Mouse (Mus musculus) hindbrain, embryonic 13.5 days (tissue): ENCODE results near the gene Izumo1. TPM values are rescaled to one million over a fixed set of nuclear protein-coding genes. Genes with fewer than 3 reads are reported as not detected.

Experiments used
- ATAC-seq: fragments of 200-750 bp; cut with Nextera tagmentation; 2 replicates; pipeline ENCODE4 v1.8.0; 2017; ENCODE audit warnings: moderate TSS enrichment; ENCODE audit not compliant: low FRiP score
- H3K27ac ChIP-seq: fragments of 300-500 bp; sonication (generic); 2 replicates; pipeline ENCODE4 v1.5.1; 2015; ENCODE audit warnings: inconsistent platforms, mild to moderate bottlenecking, moderate library complexity
- H3K27me3 ChIP-seq: fragments of 300-500 bp; sonication (generic); 2 replicates; pipeline ENCODE4 v1.6.1; 2015; ENCODE audit warnings: mild to moderate bottlenecking, inconsistent platforms
- H3K36me3 ChIP-seq: fragments of 300-500 bp; sonication (generic); 2 replicates; pipeline ENCODE4 v1.6.1; 2015; ENCODE audit warnings: mild to moderate bottlenecking, inconsistent platforms
- H3K4me1 ChIP-seq: fragments of 300-500 bp; sonication (generic); replicated peaks from 2 replicates; pipeline ENCODE4 v1.6.1; 2015; ENCODE audit warnings: inconsistent platforms
- H3K4me2 ChIP-seq: fragments of 300-500 bp; sonication (generic); 2 replicates; pipeline ENCODE4 v1.6.1; 2015; ENCODE audit warnings: inconsistent platforms, mild to moderate bottlenecking, moderate library complexity
- H3K4me3 ChIP-seq: fragments of 300-500 bp; sonication (generic); 2 replicates; pipeline ENCODE4 v1.5.1; 2015; ENCODE audit warnings: mild to moderate bottlenecking, inconsistent platforms
- H3K9ac ChIP-seq: fragments of 300-500 bp; sonication (generic); 2 replicates; pipeline ENCODE4 v1.6.1; 2015; ENCODE audit warnings: mild to moderate bottlenecking, inconsistent platforms
- H3K9me3 ChIP-seq: fragments of 300-500 bp; sonication (generic); 2 replicates; pipeline ENCODE4 v1.6.1; 2016; ENCODE audit warnings: inconsistent platforms
- WGBS: fragments of 180-500 bp; shearing (Covaris S2); methylation state at CpG from one replicate; pipeline ENCODE4 v1.1.7; 2015; 5-methylcytosine and 5-hydroxymethylcytosine counted together
- polyA plus RNA-seq: library from polyadenylated mRNA; unstranded; fragments of >200 nt; fragmentation: Nextera tagmentation; extraction: Ambion mirVana; gene quantifications from 2 replicates; pipeline ENCODE4 v1.2.1, GENCODE M21; 2015

Izumo1 gene
- polyA plus RNA-seq, 1 experiment from 2014 or later: not detected

- H3K4me2 ChIP-seq: peak overlapping the region; percentile 48
- 16% methylated on average over 29 of the region's 29 CpGs for WGBS
- peak; percentile 85 for ATAC-seq
- H3K9me3 ChIP-seq: no peaks in the 10 kb centered on the region
- H3K4me3 ChIP-seq: peak overlapping the region; percentile 24
- no peak overlapping the region for H3K27ac ChIP-seq
- peaks cover 16% of the 10 kb centered on the region for H3K36me3 ChIP-seq
- no peak overlapping the region for H3K9ac ChIP-seq
- no peaks in the 10 kb centered on the region for H3K27me3 ChIP-seq
- peaks cover 31% of the 10 kb centered on the region for H3K4me1 ChIP-seq
Measured at GRCm38 (mm10) chr7:45638623-45639401, 17.2 kb downstream of the Izumo1 start.

DNA sequence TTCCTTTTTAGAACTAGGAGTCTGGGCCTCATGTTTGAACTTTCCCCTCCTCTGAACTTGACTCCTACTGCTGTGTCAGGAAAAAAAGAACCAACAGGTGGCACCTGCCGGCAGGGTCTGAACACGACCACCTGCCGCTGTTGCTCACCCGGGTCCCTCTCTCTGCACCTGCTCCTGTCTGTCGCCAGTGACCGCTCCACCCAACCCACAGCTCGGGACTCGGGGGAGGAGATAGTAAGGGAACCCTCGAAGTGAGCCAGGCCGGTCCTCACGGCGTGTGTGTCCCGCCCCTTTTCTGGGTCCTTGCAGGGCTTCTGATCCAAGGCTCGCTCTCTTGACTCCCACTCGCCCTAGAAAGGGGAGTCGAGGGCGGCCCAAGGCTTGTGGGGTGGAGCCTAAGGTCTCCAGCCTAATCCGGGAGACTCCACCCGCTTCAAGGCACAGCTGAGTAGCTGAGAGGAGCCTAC is 18.0 kb downstream of the Izumo1 start, which contains the start of gene Mamstr:
Gene Mamstr, plus strand, starts transcription at position 417 of the 467 bp plus-strand sequence.
- H3K36me3 ChIP-seq: peaks cover 16% of the 10 kb centered on the region
- no peaks in the 10 kb centered on the region for H3K27me3 ChIP-seq
- no peak within 1 kb of the TSS for H3K9ac ChIP-seq
- WGBS: 28% methylated on average over 19 of the region's 19 CpGs
- no peak within 1 kb of the TSS for H3K27ac ChIP-seq
- H3K4me2 ChIP-seq: no peak within 1 kb of the TSS
- ATAC-seq: no peak
- H3K9me3 ChIP-seq: no peaks in the 10 kb centered on the region
- no peak within 1 kb of the TSS for H3K4me3 ChIP-seq
- peaks cover 38% of the 10 kb centered on the region for H3K4me1 ChIP-seq

GRCm38 (mm10) chr7:45640191-45640957 is 18.8 kb downstream of the Izumo1 start:
- no peaks in the 10 kb centered on the region for H3K9me3 ChIP-seq
- H3K4me2 ChIP-seq: no peak overlapping the region
- WGBS: 77% methylated on average over 19 of the region's 19 CpGs
- ATAC-seq: no peak
- H3K4me3 ChIP-seq: no peak overlapping the region
- H3K9ac ChIP-seq: no peak overlapping the region
- H3K36me3 ChIP-seq: peaks cover 13% of the 10 kb centered on the region
- H3K27ac ChIP-seq: no peak overlapping the region
- no peaks in the 10 kb centered on the region for H3K27me3 ChIP-seq
- H3K4me1 ChIP-seq: peaks cover 44% of the 10 kb centered on the region

DNA sequence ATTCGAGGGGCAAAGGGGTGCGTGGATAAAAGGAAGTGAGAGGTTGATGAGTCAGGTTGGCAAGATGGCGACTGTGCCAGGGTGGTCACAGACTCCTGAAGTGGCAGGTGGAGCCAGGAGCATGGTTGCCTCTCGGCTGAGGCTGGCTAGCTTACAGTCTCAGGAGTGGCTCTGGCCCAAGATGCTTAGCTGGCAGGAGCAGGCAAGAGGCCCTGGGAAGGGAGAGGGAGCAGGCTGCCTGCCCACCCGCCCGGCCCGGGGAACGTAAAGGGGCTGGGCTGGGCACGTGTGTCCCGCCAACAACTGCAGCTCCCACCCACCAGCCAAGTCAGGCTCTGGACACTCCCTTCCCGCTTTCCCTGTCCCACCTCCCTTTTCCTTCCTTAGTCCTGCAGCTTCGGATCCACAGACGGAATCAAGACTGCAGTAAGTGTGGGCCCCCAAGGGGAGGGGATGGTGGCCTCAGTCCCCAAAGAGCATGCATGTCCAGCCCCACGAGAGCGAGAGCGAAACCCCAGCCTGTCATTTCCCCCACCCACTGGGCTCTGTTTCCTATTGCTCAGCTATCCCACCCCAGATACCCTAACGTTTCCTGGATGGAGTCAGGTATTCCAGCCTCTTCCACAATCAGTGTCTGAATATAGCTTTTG is 19.9 kb downstream of the Izumo1 start:
- Histone ChIP-seq H3K4me2 (0 out of 2 replicates have a peak overlapping the region, but pooled peaks have one; percentile 71), H3K9ac (peak overlapping the region; percentile 84; the same call in 1 of the 2 replicates), H3K4me3 (no peak overlapping the region), H3K27ac (no peak overlapping the region), H3K9me3 (no peaks in the 10 kb centered on the region), H3K27me3 (no peaks in the 10 kb centered on the region), H3K4me1 (peaks cover 48% of the 10 kb centered on the region), H3K36me3 (peaks cover 4% of the 10 kb centered on the region)
- 67% methylated on average over 16 of the region's 17 CpGs for WGBS
- ATAC-seq: no peak

DNA sequence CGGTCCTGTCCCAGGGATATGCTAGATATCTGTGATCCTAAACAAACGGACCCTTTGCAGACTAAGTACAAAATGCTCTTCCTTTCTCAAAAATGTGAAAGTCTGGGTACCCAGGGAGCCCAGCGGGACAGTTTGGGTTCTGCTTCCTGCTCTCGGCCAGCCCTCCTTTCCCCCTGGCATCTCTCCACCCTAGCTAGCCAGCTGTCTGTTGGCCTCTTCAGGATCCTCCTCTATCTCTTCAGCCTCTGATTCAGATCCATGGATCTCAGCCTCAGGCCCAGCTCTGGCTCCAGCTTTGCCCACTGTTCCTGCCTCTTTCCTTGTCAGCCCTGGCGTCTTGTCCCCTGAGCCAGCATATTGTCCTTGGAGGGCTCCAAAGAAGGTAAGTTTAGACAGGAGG is 20.5 kb downstream of the Izumo1 start:
- 0 out of 2 replicates have a peak overlapping the region, but pooled peaks have one; percentile 84 for H3K9ac ChIP-seq
- ATAC-seq: no peak
- peak overlapping the region; percentile 71 for H3K4me2 ChIP-seq
- no peaks in the 10 kb centered on the region for H3K27me3 ChIP-seq
- no peaks in the 10 kb centered on the region for H3K36me3 ChIP-seq
- 81% methylated on average over 5 of the region's 5 CpGs for WGBS
- H3K4me1 ChIP-seq: peaks cover 48% of the 10 kb centered on the region
- peak overlapping the region; percentile 9; the same call in 1 of the 2 replicates for H3K27ac ChIP-seq
- H3K4me3 ChIP-seq: peak overlapping the region; percentile 49; the same call in 1 of the 2 replicates
- H3K9me3 ChIP-seq: no peaks in the 10 kb centered on the region

DNA sequence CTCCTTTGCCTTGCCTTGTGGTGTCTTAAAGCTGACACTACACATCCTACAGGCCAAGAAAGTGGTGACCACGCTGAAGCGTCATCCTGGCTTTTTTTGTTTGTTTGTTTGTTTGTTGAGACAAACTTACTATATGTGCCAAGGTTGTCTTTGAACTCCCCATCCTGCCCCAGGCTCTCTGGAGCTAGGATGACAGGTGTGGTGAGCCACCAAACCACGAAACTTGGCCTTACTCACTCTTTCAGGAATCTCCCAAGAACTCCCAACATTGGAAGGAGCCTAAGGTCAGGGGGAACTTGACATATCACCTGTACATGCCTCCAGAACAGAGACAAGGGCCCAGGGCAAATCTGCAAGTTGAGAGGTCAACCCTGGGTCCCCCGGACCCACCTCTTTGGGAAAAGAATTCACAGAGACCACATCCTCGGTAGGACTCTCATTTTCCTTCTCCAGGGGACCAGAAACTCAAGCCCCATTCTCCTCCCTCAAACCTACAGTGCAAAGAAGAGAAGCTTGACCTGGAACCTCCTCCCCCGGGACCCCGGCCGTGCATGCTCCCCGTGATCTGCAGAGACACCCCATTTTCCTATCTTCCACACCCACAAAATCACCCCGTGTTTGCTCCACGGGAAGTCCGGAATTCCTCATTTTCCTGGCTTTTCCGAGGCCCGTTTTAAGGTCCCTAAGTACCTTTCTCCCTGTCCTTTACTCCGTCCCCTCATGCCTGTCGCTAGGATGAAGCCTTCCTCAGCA is 21.1 kb downstream of the Izumo1 start:
- H3K4me3 ChIP-seq: peak overlapping the region; percentile 49
- no peak for ATAC-seq
- WGBS: 37% methylated on average over 16 of the region's 16 CpGs
- peaks cover 47% of the 10 kb centered on the region for H3K4me1 ChIP-seq
- peak overlapping the region; percentile 94 for H3K27ac ChIP-seq
- H3K36me3 ChIP-seq: no peaks in the 10 kb centered on the region
- H3K9me3 ChIP-seq: no peaks in the 10 kb centered on the region
- H3K9ac ChIP-seq: peak overlapping the region; percentile 84
- H3K27me3 ChIP-seq: no peaks in the 10 kb centered on the region
- H3K4me2 ChIP-seq: peak overlapping the region; percentile 71

- peak; percentile 94 for ATAC-seq
- Histone ChIP-seq H3K4me2 (peak overlapping the region; percentile 71), H3K27ac (peak overlapping the region; percentile 94), H3K36me3 (no peaks in the 10 kb centered on the region), H3K9ac (peak overlapping the region; percentile 84), H3K9me3 (no peaks in the 10 kb centered on the region), H3K27me3 (no peaks in the 10 kb centered on the region), H3K4me1 (peaks cover 40% of the 10 kb centered on the region), H3K4me3 (peak overlapping the region; percentile 49)
- WGBS: under 1% methylated on average over 28 of the region's 28 CpGs
Measured at GRCm38 (mm10) chr7:45643441-45644178, 22.0 kb downstream of the Izumo1 start.

DNA sequence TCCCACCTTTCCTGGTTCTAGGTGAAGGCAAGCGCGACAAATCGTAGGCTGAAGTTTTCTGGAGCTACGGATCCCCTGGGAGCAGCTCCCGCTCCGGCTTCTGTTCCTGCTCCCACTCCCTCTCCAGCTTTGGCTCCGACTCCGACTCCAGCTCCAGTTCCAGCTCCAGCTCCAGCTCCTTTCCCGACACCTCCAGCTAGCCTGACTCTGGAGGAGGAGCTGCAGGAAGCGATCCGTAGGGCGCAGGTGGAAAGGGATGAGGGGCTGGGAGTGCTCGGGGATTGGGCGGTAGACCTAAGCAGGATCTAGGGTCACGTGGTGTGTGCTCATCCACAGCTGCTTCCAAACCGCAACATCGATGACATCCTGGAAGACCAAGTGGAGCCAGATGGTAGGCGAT is 22.6 kb downstream of the Izumo1 start:
- Histone ChIP-seq H3K4me3 (peak overlapping the region; percentile 49), H3K4me1 (peaks cover 40% of the 10 kb centered on the region), H3K27me3 (no peaks in the 10 kb centered on the region), H3K27ac (peak overlapping the region; percentile 90), H3K9ac (peak overlapping the region; percentile 64), H3K4me2 (peak overlapping the region; percentile 71), H3K9me3 (no peaks in the 10 kb centered on the region), H3K36me3 (no peaks in the 10 kb centered on the region)
- 4% methylated on average over 18 of the region's 18 CpGs for WGBS
- ATAC-seq: peak; percentile 36

GRCm38 (mm10) chr7:45644872-45645590 is 23.4 kb downstream of the Izumo1 start:
- H3K27me3 ChIP-seq: no peaks in the 10 kb centered on the region
- H3K4me3 ChIP-seq: peak overlapping the region; percentile 49
- H3K36me3 ChIP-seq: no peaks in the 10 kb centered on the region
- no peaks in the 10 kb centered on the region for H3K9me3 ChIP-seq
- peaks cover 40% of the 10 kb centered on the region for H3K4me1 ChIP-seq
- peak overlapping the region; percentile 64 for H3K9ac ChIP-seq
- WGBS: 65% methylated on average over 6 of the region's 6 CpGs
- H3K27ac ChIP-seq: peak overlapping the region; percentile 90
- H3K4me2 ChIP-seq: peak overlapping the region; percentile 71
- ATAC-seq: no peak

DNA sequence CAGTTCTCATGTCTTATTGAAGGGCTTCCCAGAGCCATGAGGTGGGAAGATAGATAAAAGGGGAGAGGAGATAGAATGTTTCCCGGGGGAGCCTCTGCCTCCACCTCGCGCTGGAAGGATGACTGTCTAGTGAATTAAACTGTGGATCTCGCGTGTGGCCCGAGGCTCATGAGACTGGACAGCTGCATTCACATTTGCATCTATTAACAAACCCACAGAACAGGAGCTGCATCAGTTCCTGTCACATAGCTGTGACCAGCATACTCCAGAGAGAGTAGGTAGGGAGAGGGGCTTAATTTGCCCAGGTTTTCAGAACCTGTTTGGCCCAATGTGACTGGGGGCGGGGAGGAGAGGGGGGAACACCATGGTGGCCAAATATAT is 24.0 kb downstream of the Izumo1 start:
- Histone ChIP-seq H3K36me3 (no peaks in the 10 kb centered on the region), H3K9me3 (no peaks in the 10 kb centered on the region), H3K27me3 (no peaks in the 10 kb centered on the region), H3K4me1 (peaks cover 40% of the 10 kb centered on the region), H3K9ac (no peak overlapping the region), H3K4me2 (no peak overlapping the region), H3K27ac (no peak overlapping the region), H3K4me3 (no peak overlapping the region)
- 66% methylated on average over 7 of the region's 7 CpGs for WGBS
- no peak for ATAC-seq
